Mouse (Mus musculus): ENCODE measurements at regions not wholly inside any gene's neighbourhood (a gene's known extent, or its start where the extent isn't known, plus 50 kb on each side); places are given as distances from the start of the nearest gene placed in this dataset.

GRCm38 (mm10) chr1:60658383-60658782 lies 58.2 kb upstream of the Cd28 start:
- DNase-seq (ENCODE audit: low read depth in 3 of 3, low spot score in 3 of 3), result no peak
- H3K9ac ChIP-seq (replicated peaks), result no peak overlapping the region

GRCm38 (mm10) chr1:60657511-60657910 lies 59.1 kb upstream of the Cd28 start:
- H3K4me1 ChIP-seq (replicated peaks; ENCODE audit: control insufficient read depth in 2 of 2, insufficient read depth in 2 of 2, low read length in 1 of 2), result peaks cover 5 to 30% of the 10 kb centered on the region in 2 experiments; a peak in 3 of 4 replicates
- no peaks in the 10 kb centered on the region for H3K36me3 ChIP-seq (replicated peaks; ENCODE audit: control insufficient read depth, insufficient read depth, low read depth)
- DNase-seq (ENCODE audit: low read depth in 3 of 3, low spot score in 3 of 3) (no peak), ATAC-seq (ENCODE audit: insufficient read depth) (no peak)
- TF ChIP-seq CTCF (IDR thresholded peaks at IDR 0.05; ENCODE audit: low read depth) (no peak), EP300 (IDR thresholded peaks at IDR 0.05; ENCODE audit: low read depth) (no peak)
- no peaks in the 10 kb centered on the region for H3K9me3 ChIP-seq (ENCODE audit: control insufficient read depth, low read length)
- no peak overlapping the region for H3K27ac ChIP-seq
- no peaks in the 10 kb centered on the region for H3K27me3 ChIP-seq (ENCODE audit: control insufficient read depth, insufficient read depth, low read length)
- no peak overlapping the region for H3K9ac ChIP-seq (replicated peaks)
- no peak overlapping the region for H3K4me2 ChIP-seq (ENCODE audit: low read depth)
- no peak overlapping the region for H3K4me3 ChIP-seq (ENCODE audit: insufficient read depth in 1 of 2, low read depth in 2 of 2, low read length in 2 of 2)
- WGBS (ENCODE audit: insufficient replicate concordance), result 31% methylated on average over 6 of the region's 6 CpGs

More at GRCm38 (mm10) chr1:60658383-60658782, 58.2 kb upstream of the Cd28 start:
- no peak overlapping the region for H3K4me2 ChIP-seq (ENCODE audit: low read depth)
- no peaks in the 10 kb centered on the region for H3K27me3 ChIP-seq (ENCODE audit: control insufficient read depth, insufficient read depth, low read length)
- no peak overlapping the region for H3K4me3 ChIP-seq (ENCODE audit: insufficient read depth in 1 of 2, low read depth in 2 of 2, low read length in 2 of 2)
- no peaks in the 10 kb centered on the region for H3K36me3 ChIP-seq (replicated peaks; ENCODE audit: control insufficient read depth, insufficient read depth, low read depth)
- no peak overlapping the region for H3K27ac ChIP-seq
- H3K4me1 ChIP-seq (replicated peaks; ENCODE audit: control insufficient read depth in 2 of 2, insufficient read depth in 2 of 2, low read length in 1 of 2), result peaks cover 5 to 31% of the 10 kb centered on the region in 2 experiments; a peak in 3 of 4 replicates
- H3K9me3 ChIP-seq (ENCODE audit: control insufficient read depth, low read length), result no peaks in the 10 kb centered on the region
- 38% methylated on average over 4 of the region's 4 CpGs for WGBS (ENCODE audit: insufficient replicate concordance)
- ATAC-seq (ENCODE audit: insufficient read depth), result no peak
- no peak for TF ChIP-seq EP300 (IDR thresholded peaks at IDR 0.05; ENCODE audit: low read depth)
- no peak for TF ChIP-seq CTCF (IDR thresholded peaks at IDR 0.05; ENCODE audit: low read depth)

DNA sequence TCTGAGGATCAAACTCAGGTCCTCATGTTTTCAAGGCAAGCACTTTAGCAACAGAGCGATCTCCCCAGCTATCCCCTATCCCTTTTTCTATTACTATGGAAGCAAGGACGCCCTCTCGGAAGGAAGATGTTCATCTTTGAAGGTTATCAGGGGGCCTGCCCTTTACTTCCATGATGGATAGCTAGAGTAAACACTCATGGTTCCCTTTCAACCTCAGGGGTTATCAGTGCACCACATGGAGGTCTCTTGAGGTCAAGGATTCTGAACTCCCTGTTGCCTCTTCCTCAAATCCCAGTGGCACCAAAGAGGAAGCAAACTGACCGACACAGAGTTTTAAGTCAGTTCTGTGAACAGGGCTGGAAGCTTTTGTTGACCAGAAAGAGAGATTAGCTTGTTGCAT lies 59.6 kb upstream of the Cd28 start:
- ATAC-seq (ENCODE audit: insufficient read depth), result peak; percentile 50; the same call in 1 of the 2 replicates
- H3K4me1 ChIP-seq (replicated peaks; ENCODE audit: control insufficient read depth in 2 of 2, insufficient read depth in 2 of 2, low read length in 1 of 2), result peaks cover 5 to 26% of the 10 kb centered on the region in 2 experiments; a peak in 3 of 4 replicates
- H3K36me3 ChIP-seq (replicated peaks; ENCODE audit: control insufficient read depth, insufficient read depth, low read depth), result no peaks in the 10 kb centered on the region
- no peaks in the 10 kb centered on the region for H3K9me3 ChIP-seq (ENCODE audit: control insufficient read depth, low read length)
- TF ChIP-seq CTCF (IDR thresholded peaks at IDR 0.05; ENCODE audit: low read depth), result no peak
- no peak for TF ChIP-seq EP300 (IDR thresholded peaks at IDR 0.05; ENCODE audit: low read depth)
- no peak overlapping the region for H3K4me3 ChIP-seq (ENCODE audit: insufficient read depth in 1 of 2, low read depth in 2 of 2, low read length in 2 of 2)
- DNase-seq (ENCODE audit: low read depth in 3 of 3, low spot score in 3 of 3), result peak in 1 of 3 experiments; percentile 37
- H3K9ac ChIP-seq (replicated peaks), result no peak overlapping the region
- WGBS (ENCODE audit: insufficient replicate concordance), result 24% methylated on average over 4 of the region's 4 CpGs
- no peak overlapping the region for H3K4me2 ChIP-seq (ENCODE audit: low read depth)
- H3K27me3 ChIP-seq (ENCODE audit: control insufficient read depth, insufficient read depth, low read length), result no peaks in the 10 kb centered on the region
- no peak overlapping the region for H3K27ac ChIP-seq

- no peak for DNase-seq (ENCODE audit: low read depth in 3 of 3, low spot score in 3 of 3)
These were observed 60.7 kb upstream of the Cd28 start for GRCm38 (mm10) chr1:60655691-60656595.

GRCm38 (mm10) chr1:60655206-60655605 lies 61.4 kb upstream of the Cd28 start:
- ATAC-seq (ENCODE audit: insufficient read depth), result no peak

More at GRCm38 (mm10) chr1:60655691-60656595, 60.7 kb upstream of the Cd28 start:
- no peak for ATAC-seq (ENCODE audit: insufficient read depth)
- 48% methylated on average over 6 of the region's 6 CpGs for WGBS (ENCODE audit: insufficient replicate concordance)
- TF ChIP-seq CTCF (IDR thresholded peaks at IDR 0.05; ENCODE audit: low read depth) (no peak), EP300 (IDR thresholded peaks at IDR 0.05; ENCODE audit: low read depth) (no peak)
- Histone ChIP-seq H3K4me3 (ENCODE audit: insufficient read depth in 1 of 2, low read depth in 2 of 2, low read length in 2 of 2) (no peak overlapping the region), H3K27ac (no peak overlapping the region), H3K27me3 (ENCODE audit: control insufficient read depth, insufficient read depth, low read length) (no peaks in the 10 kb centered on the region), H3K36me3 (replicated peaks; ENCODE audit: control insufficient read depth, insufficient read depth, low read depth) (no peaks in the 10 kb centered on the region), H3K4me1 (replicated peaks; ENCODE audit: control insufficient read depth in 2 of 2, insufficient read depth in 2 of 2, low read length in 1 of 2) (peaks cover 5 to 24% of the 10 kb centered on the region in 2 experiments; a peak in 3 of 4 replicates), H3K4me2 (ENCODE audit: low read depth) (no peak overlapping the region), H3K9me3 (ENCODE audit: control insufficient read depth, low read length) (no peaks in the 10 kb centered on the region), H3K9ac (replicated peaks) (no peak overlapping the region)

More at GRCm38 (mm10) chr1:60655206-60655605, 61.4 kb upstream of the Cd28 start:
- TF ChIP-seq CTCF (IDR thresholded peaks at IDR 0.05; ENCODE audit: low read depth) (no peak), EP300 (IDR thresholded peaks at IDR 0.05; ENCODE audit: low read depth) (no peak)
- Histone ChIP-seq H3K4me3 (ENCODE audit: insufficient read depth in 1 of 2, low read depth in 2 of 2, low read length in 2 of 2) (no peak overlapping the region), H3K27ac (no peak overlapping the region), H3K9ac (replicated peaks) (no peak overlapping the region), H3K27me3 (ENCODE audit: control insufficient read depth, insufficient read depth, low read length) (no peaks in the 10 kb centered on the region), H3K9me3 (ENCODE audit: control insufficient read depth, low read length) (no peaks in the 10 kb centered on the region), H3K4me1 (replicated peaks; ENCODE audit: control insufficient read depth in 2 of 2, insufficient read depth in 2 of 2, low read length in 1 of 2) (peaks cover 5 to 24% of the 10 kb centered on the region in 2 experiments; a peak in 3 of 4 replicates), H3K4me2 (ENCODE audit: low read depth) (no peak overlapping the region), H3K36me3 (replicated peaks; ENCODE audit: control insufficient read depth, insufficient read depth, low read depth) (no peaks in the 10 kb centered on the region)
- DNase-seq (ENCODE audit: low read depth in 3 of 3, low spot score in 3 of 3), result no peak
- WGBS (ENCODE audit: insufficient replicate concordance), result 34% methylated on average over 2 of the region's 2 CpGs
